Mouse (Mus musculus) small intestine, adult 2 months (tissue): ENCODE data around the gene Itpkb.

Experiments used
- CTCF ChIP-seq: fragments of 200-500 bp; IDR thresholded peaks from 2 replicates; pipeline ENCODE4 v1.5.1; 2012; ENCODE audit warnings: low read depth, mild to moderate bottlenecking, control low read depth, inconsistent platforms, low read length, moderate library complexity, mixed read lengths; ENCODE audit not compliant: insufficient replicate concordance, insufficient read length; ENCODE audit errors: extremely low read depth
- POLR2A ChIP-seq: fragments of 200-500 bp; IDR thresholded peaks from 2 replicates; pipeline ENCODE4 v1.6.1; 2012; ENCODE audit warnings: low read depth, mild to moderate bottlenecking, control low read depth, inconsistent platforms, low read length, moderate library complexity

GRCm38 (mm10) chr1:180401725-180402124, 71.4 kb downstream of the Itpkb start:
- no peak for TF ChIP-seq CTCF
- TF ChIP-seq POLR2A: no peak
